12 mouse cellular contexts compared by ENCODE assay signal in genomic region chr11:119156481-119157254, GRCm38 (mm10).
DNase-seq lines count a peak whose midpoint lies in the region; ATAC-seq and TF ChIP-seq lines count a peak whose summit lies in the region.
"Had no signal": no experiment of that assay in that cellular context is flagged by ENCODE, and none has a peak within 500 bp of the region (broad histone marks: within the 10 kb centered on the region; RNA-seq: fewer than 3 reads in every experiment).

No protein-coding gene starts in this region.

- no peak for ATAC-seq in hindbrain, embryonic 15.5 days (ENCODE audit: low FRiP score, low read depth)
- ATAC-seq in limb, embryonic 13.5 days (ENCODE audit: low FRiP score, low read depth) = no peak
- ATAC-seq: liver, embryonic 12.5 days had no signal

- H3K4me2 ChIP-seq in hindbrain, embryonic 15.5 days = peak overlapping the region; percentile 40
- peak overlapping the region; percentile 49 for H3K4me2 ChIP-seq in limb, embryonic 13.5 days (replicated peaks)
- H3K4me2 ChIP-seq: heart, embryonic 15.5 days; liver, embryonic 12.5 days had no signal

- TF ChIP-seq CTCF in cerebellum, adult 2 months (IDR thresholded peaks at IDR 0.05; ENCODE audit: borderline replicate concordance, insufficient read depth, low read depth, low read length) = no peak

- H3K27ac ChIP-seq in ES-E14 (ENCODE audit: insufficient read depth, low read depth, low read length, poor library complexity, severe bottlenecking) = no peak overlapping the region
- H3K27ac ChIP-seq in hindbrain, embryonic 15.5 days (replicated peaks) = peak overlapping the region; percentile 69
- no peak overlapping the region; the same call in 1 of the 2 replicates for H3K27ac ChIP-seq in limb, embryonic 13.5 days
- no peak overlapping the region for H3K27ac ChIP-seq in cerebellum, adult 2 months (ENCODE audit: insufficient read depth, low read length)
- H3K27ac ChIP-seq: heart, embryonic 15.5 days; liver, embryonic 12.5 days had no signal

- DNase-seq in ES-E14 (ENCODE audit: low read depth, low spot score) = peak; percentile 9
- peak; percentile 47 for DNase-seq in embryo, embryonic 9.5 days (ENCODE audit: extremely low spot score)
- DNase-seq in lung, postnatal 36 days = no peak
- DNase-seq in cerebellum, adult 2 months = no peak
- no peak for DNase-seq in cerebellum, adult 9-11 months
- no peak for DNase-seq in thymus, postnatal 36 days
- DNase-seq: cerebellum, adult 8-10 months had no signal

- no peaks in the 10 kb centered on the region for H3K27me3 ChIP-seq in hindbrain, embryonic 15.5 days
- H3K27me3 ChIP-seq in limb, embryonic 13.5 days = peaks cover 28% of the 10 kb centered on the region; the same call in 1 of the 2 replicates
- H3K27me3 ChIP-seq in cerebellum, adult 2 months (ENCODE audit: control insufficient read depth, insufficient read depth, low read length) = no peaks in the 10 kb centered on the region
- H3K27me3 ChIP-seq: heart, embryonic 15.5 days had no signal

- in situ Hi-C loops in ES-E14 (cut with MboI; ENCODE audit: low sequenced_read_pairs in 2 of 2, unreplicated experiment in 2 of 2) = no loop called here

- peaks cover 7 to 21% of the 10 kb centered on the region in 2 experiments; a peak in 3 of 4 replicates for H3K4me1 ChIP-seq in ES-E14 (ENCODE audit: control insufficient read depth in 2 of 2, insufficient read depth in 2 of 2, low read length in 2 of 2, poor library complexity in 1 of 2)
- H3K4me1 ChIP-seq in hindbrain, embryonic 15.5 days (replicated peaks) = peaks cover 51% of the 10 kb centered on the region
- peaks cover 63% of the 10 kb centered on the region for H3K4me1 ChIP-seq in limb, embryonic 13.5 days
- peaks cover 9% of the 10 kb centered on the region; the same call in 1 of the 2 replicates for H3K4me1 ChIP-seq in cerebellum, adult 2 months (ENCODE audit: control insufficient read depth, insufficient read depth, low read length)
- H3K4me1 ChIP-seq: liver, embryonic 12.5 days had no signal

- no peak overlapping the region for H3K9ac ChIP-seq in ES-E14 (ENCODE audit: insufficient read depth, low read depth, low read length, poor library complexity, severe bottlenecking)
- peak overlapping the region; percentile 21; the same call in 1 of the 2 replicates for H3K9ac ChIP-seq in hindbrain, embryonic 15.5 days
- peak overlapping the region; percentile 31; the same call in 1 of the 2 replicates for H3K9ac ChIP-seq in limb, embryonic 13.5 days
- H3K9ac ChIP-seq: heart, embryonic 15.5 days; liver, embryonic 12.5 days had no signal

- 15% methylated on average over 24 of the region's 24 CpGs for WGBS in hindbrain, embryonic 15.5 days
- 25% methylated on average over 24 of the region's 24 CpGs for WGBS in limb, embryonic 13.5 days
- 53% methylated on average over 24 of the region's 24 CpGs for WGBS in cerebellum, adult 2 months

- no peak for TF ChIP-seq POLR2A in cerebellum, adult 2 months (IDR thresholded peaks at IDR 0.05; ENCODE audit: borderline replicate concordance, insufficient read depth, low read length)

- H3K36me3 ChIP-seq in ES-E14 (ENCODE audit: control insufficient read depth, insufficient read depth, low read length, poor library complexity, severe bottlenecking) = peaks cover 16% of the 10 kb centered on the region; the same call in 1 of the 2 replicates
- H3K36me3 ChIP-seq in hindbrain, embryonic 15.5 days = peaks cover 2% of the 10 kb centered on the region; the same call in 1 of the 2 replicates
- peaks cover 39% of the 10 kb centered on the region for H3K36me3 ChIP-seq in limb, embryonic 13.5 days
- H3K36me3 ChIP-seq: liver, embryonic 12.5 days had no signal

- H3K9me3 ChIP-seq in ES-E14 (ENCODE audit: control insufficient read depth, insufficient read depth, low read depth, low read length) = no peaks in the 10 kb centered on the region
- H3K9me3 ChIP-seq in hindbrain, embryonic 15.5 days = no peaks in the 10 kb centered on the region
- no peaks in the 10 kb centered on the region for H3K9me3 ChIP-seq in limb, embryonic 13.5 days
- H3K9me3 ChIP-seq: heart, embryonic 15.5 days; liver, embryonic 12.5 days had no signal

- no peak overlapping the region for H3K4me3 ChIP-seq in ES-E14 (ENCODE audit: insufficient read depth in 1 of 2, low read depth in 1 of 2, low read length in 2 of 2, poor library complexity in 1 of 2, severe bottlenecking in 1 of 2)
- no peak overlapping the region for H3K4me3 ChIP-seq in hindbrain, embryonic 15.5 days
- no peak overlapping the region for H3K4me3 ChIP-seq in limb, embryonic 13.5 days
- no peak overlapping the region for H3K4me3 ChIP-seq in cerebellum, adult 2 months (replicated peaks; ENCODE audit: insufficient read depth, low read depth, low read length)
- H3K4me3 ChIP-seq: heart, embryonic 15.5 days; liver, embryonic 12.5 days; myocyte had no signal

TF ChIP-seq in ES-E14, 5 proteins besides CTCF, POLR2A, EP300 and RAD21:
- no peak for TF ChIP-seq ZNF384 (IDR thresholded peaks at IDR 0.05; ENCODE audit: low read depth, low read length)
- TF ChIP-seq ZC3H11A (IDR thresholded peaks at IDR 0.05; ENCODE audit: borderline replicate concordance, low read depth, low read length) = no peak
- TF ChIP-seq CHD2 (IDR thresholded peaks at IDR 0.05; ENCODE audit: low read depth, low read length) = no peak
- TF ChIP-seq HCFC1 (IDR thresholded peaks at IDR 0.05; ENCODE audit: borderline replicate concordance, insufficient read depth, low read length) = no peak
- TF ChIP-seq MAFK (IDR thresholded peaks at IDR 0.05; ENCODE audit: insufficient read depth, low read depth, low read length) = no peak
TF ChIP-seq in ES-E14: peak in this region for 0.

Comparison
In these comparisons a context has a peak if more than half of its experiments do, and no peak if none do; other contexts are left out.
1. DNase-seq: peak in ES-E14 (single experiment) and embryo, embryonic 9.5 days (single experiment); none in lung, postnatal 36 days (single experiment), cerebellum, adult 2 months (0 of 2), cerebellum, adult 9-11 months (single experiment) and thymus, postnatal 36 days (0 of 2).